10 mouse cellular contexts compared by ENCODE assay signal in the genomic region with DNA sequence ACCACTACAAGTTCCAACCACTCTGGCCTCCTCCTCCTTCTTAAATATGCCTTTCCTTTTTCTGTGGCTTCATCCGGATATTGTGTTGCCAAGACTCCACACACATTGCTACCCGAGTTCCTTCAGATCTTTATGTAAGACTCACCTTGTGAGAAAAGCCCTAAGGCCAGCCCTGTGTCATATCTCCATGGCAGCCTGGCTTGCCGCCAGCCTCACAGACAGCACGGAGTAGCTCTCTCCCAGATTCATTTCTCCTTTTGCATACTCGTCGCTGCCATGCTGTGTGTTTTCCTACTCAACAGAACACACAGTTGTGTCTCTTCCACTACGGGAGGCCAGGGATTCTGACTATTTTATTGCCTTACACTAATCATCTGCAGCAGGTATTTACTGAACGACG.
A peak's percentile ranks its signal among the peaks of the same experiment; 100 is the strongest.
DNase-seq lines count a peak whose midpoint lies in the region; ATAC-seq and TF ChIP-seq lines count a peak whose summit lies in the region.
"Had no signal": no experiment of that assay in that cellular context is flagged by ENCODE, and none has a peak within 500 bp of the region (broad histone marks: within the 10 kb centered on the region; RNA-seq: fewer than 3 reads in every experiment).

No protein-coding gene starts in this region.

- no peak overlapping the region for H3K27ac ChIP-seq in lung, embryonic 14.5 days (ENCODE audit: low read depth)
- H3K27ac ChIP-seq: heart, embryonic 13.5 days; lung, embryonic 15.5 days had no signal

- no peak overlapping the region for H3K4me2 ChIP-seq in lung, embryonic 14.5 days
- H3K4me2 ChIP-seq: heart, embryonic 13.5 days; lung, embryonic 15.5 days had no signal

- WGBS in lung, embryonic 14.5 days = 66% methylated on average over 9 of the region's 9 CpGs

- H3K4me3 ChIP-seq in lung, embryonic 14.5 days (ENCODE audit: low read depth, low read length) = no peak overlapping the region
- H3K4me3 ChIP-seq: heart, embryonic 13.5 days; lung, embryonic 15.5 days had no signal

- TF ChIP-seq CTCF in lung, embryonic 14.5 days (IDR thresholded peaks at IDR 0.05; ENCODE audit: low read depth) = no peak

- no peaks in the 10 kb centered on the region for H3K27me3 ChIP-seq in lung, embryonic 14.5 days (ENCODE audit: insufficient read depth, low read length)
- H3K27me3 ChIP-seq: heart, embryonic 13.5 days; lung, embryonic 15.5 days had no signal

- no peaks in the 10 kb centered on the region; the same call in 1 of the 2 replicates for H3K4me1 ChIP-seq in lung, embryonic 14.5 days (ENCODE audit: insufficient read depth)

- no peaks in the 10 kb centered on the region for H3K9me3 ChIP-seq in lung, embryonic 14.5 days (ENCODE audit: low read depth, low read length)
- H3K9me3 ChIP-seq: heart, embryonic 13.5 days; lung, embryonic 15.5 days had no signal

- H3K36me3 ChIP-seq in lung, embryonic 14.5 days (ENCODE audit: insufficient read depth) = no peaks in the 10 kb centered on the region
- H3K36me3 ChIP-seq: heart, embryonic 13.5 days; lung, embryonic 15.5 days had no signal

- ATAC-seq in frontal cortex, adult (ENCODE audit: low TSS enrichment) = peak; percentile 47
- no peak for ATAC-seq in lung, embryonic 14.5 days (ENCODE audit: insufficient read depth)
- ATAC-seq in cerebellum, adult (ENCODE audit: insufficient number of reproducible peaks, low FRiP score, low TSS enrichment) = peak; percentile 80
- no peak for ATAC-seq in activated CD4-positive, CD25-positive, alpha-beta regulatory T cell, adult 4 months

- no peak for DNase-seq in frontal cortex, postnatal 14 days (ENCODE audit: low spot score in 2 of 2)
- peak; percentile 40 for DNase-seq in lung, embryonic 14.5 days
- DNase-seq in lung, postnatal 25 days (ENCODE audit: low spot score) = no peak
- peak; percentile 24 to 31 for DNase-seq in frontal cortex, postnatal 36 days (ENCODE audit: low spot score in 2 of 2)
- DNase-seq in adipocyte (ENCODE audit: low spot score) = no peak

- no peak overlapping the region for H3K9ac ChIP-seq in lung, embryonic 14.5 days
- H3K9ac ChIP-seq: heart, embryonic 13.5 days; lung, embryonic 15.5 days had no signal

Comparison
In these comparisons a context has a peak if more than half of its experiments do, and no peak if none do; other contexts are left out.
1. DNase-seq: peak in lung, embryonic 14.5 days (single experiment) and frontal cortex, postnatal 36 days (2 of 2); none in frontal cortex, postnatal 14 days (0 of 2), lung, postnatal 25 days (single experiment) and adipocyte (single experiment).
2. ATAC-seq: peak in frontal cortex, adult (single experiment) and cerebellum, adult (single experiment); none in lung, embryonic 14.5 days (single experiment) and activated CD4-positive, CD25-positive, alpha-beta regulatory T cell, adult 4 months (single experiment).